Mouse (Mus musculus): Measurements from ENCODE around the gene Faah.

The Faah gene

GRCm38 (mm10) chr4:115943669-115944314 is 73.9 kb downstream of the Faah start:
- DNase-seq (ENCODE audit: low spot score), result peak; percentile 57

GRCm38 (mm10) chr4:115941242-115941820 is 76.4 kb downstream of the Faah start:
- DNase-seq (ENCODE audit: low spot score), result no peak

DNA sequence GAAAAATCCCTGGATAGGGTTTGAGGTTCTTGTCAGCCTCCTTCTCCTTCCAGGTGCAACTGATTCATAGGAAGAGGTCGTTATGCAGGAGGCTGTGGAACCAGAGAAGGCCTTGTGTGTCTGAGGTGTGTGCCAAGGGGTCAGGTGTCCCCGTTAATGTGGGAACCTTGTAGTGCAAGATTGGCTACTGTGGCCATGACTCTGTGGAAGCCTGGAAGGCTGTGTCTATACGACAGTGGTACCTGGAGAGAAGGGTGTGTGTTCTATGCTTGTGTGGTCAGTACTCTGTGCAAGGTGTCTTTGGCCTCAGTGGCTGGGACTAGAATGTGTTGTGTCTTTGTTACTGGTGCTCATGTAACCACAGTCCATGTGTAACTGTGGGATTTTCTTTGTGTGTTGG is 77.0 kb downstream of the Faah start:
- no peak for DNase-seq (ENCODE audit: low spot score)

GRCm38 (mm10) chr4:115939295-115940102 is 78.2 kb downstream of the Faah start, which contains the start of gene Dmbx1:
Gene Dmbx1, minus strand, starts transcription at chr4:115939926.
- DNase-seq (ENCODE audit: low spot score), result peak; percentile 81

DNA sequence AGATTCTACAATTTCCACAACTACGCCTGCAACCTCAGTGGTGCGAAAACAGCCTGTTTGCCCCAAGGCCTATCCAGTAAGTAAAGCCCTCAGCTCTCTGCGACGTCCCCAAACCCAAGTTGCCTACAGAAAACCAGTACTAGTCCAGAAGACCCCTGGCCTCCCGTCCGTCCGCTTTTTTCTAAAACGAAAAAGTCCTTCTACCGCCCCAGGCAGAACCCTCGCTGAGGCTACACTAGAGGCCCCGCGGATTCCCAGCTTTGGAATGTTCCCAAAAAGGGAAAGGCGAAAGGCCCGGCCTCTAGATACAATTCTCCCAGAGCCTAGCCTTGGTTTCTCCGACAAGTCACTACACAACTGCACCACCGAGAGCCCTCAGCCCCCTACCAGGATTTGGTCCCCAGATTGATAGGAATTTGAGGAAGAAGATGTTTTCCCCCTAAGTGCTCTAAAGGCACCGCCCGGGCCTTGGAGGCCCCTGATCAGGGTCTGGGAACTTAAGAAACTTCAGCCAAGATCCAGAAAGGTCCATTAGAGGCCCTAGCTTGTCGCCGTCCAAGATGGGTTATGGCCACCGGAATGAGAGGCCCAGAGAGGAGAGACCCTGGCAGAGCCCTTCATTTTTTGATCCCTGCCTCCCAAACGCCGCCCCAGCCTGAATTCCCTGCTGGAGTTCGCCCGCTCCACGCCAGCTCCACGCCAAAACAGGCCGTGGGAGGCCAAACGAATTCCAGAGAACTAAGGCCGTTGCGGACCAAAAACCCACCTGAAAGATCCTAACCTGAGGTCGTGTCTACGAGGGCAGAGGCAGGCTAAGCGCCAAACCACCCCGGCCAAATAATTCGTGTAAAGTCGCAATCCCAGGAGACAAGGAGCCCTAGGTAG is 79.2 kb downstream of the Faah start:
- DNase-seq (ENCODE audit: low spot score), result peak; percentile 71

GRCm38 (mm10) chr4:115937061-115937976 is 80.4 kb downstream of the Faah start:
- DNase-seq (ENCODE audit: low spot score), result peak; percentile 53

DNA sequence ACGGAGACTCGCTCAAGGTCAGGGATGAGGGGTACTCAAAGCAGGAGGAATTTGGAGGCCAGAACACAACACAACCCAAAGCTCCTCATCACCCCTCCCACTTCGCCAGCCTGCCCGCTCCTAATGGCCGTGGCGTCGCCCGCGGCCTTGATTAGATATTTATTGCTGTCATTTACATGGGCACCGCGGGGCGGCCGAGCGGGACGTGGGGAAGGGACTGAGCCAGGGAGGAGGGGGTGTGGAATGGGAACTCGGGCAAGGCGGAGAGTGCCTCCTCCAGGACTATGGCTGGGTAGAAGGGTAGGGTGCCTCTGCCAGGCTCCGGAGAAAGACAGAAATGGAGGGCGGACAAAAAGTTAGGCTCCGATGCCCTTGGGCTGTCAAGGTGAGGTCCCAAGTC is 81.1 kb downstream of the Faah start:
- DNase-seq (ENCODE audit: low spot score), result no peak

DNA sequence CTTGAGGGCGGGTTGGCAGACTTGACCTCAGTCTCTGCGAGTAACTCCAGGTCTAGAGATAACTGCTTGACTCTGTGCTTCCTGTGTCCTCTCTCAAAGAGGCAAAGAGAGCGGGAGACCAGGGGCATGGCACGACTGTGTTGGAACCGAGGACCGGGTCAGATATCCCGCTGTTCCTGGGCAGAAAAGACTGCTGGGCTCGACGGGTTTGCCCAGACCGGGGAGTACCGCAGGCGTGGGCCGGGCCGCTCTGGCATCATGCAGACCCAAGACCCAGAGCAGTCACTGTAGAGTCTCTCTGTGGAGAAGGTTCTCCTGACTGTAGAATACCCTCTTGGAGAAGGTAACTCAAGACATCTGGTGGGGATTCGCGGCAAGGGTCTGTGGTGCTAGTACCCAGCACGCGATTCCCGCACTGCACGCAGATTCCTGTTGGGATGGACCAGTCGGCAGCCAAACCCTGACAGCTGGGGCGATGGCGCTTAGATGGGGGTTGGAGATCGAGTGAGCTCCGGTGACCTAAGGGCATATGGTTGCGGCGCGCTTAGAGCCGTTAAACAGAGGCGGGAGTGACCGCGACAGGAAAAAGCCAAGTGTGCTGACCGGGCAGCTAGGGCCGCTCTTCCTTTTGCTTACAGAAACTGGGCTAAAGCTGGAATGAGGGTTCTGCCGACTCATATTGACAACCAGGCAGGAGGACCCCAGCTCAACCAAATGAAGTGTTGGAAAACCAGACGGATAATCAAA is 81.7 kb downstream of the Faah start:
- peak; percentile 68 for DNase-seq (ENCODE audit: low spot score)

- DNase-seq (ENCODE audit: low spot score), result no peak
Observed at GRCm38 (mm10) chr4:115931556-115932088, 86.1 kb downstream of the Faah start.

DNA sequence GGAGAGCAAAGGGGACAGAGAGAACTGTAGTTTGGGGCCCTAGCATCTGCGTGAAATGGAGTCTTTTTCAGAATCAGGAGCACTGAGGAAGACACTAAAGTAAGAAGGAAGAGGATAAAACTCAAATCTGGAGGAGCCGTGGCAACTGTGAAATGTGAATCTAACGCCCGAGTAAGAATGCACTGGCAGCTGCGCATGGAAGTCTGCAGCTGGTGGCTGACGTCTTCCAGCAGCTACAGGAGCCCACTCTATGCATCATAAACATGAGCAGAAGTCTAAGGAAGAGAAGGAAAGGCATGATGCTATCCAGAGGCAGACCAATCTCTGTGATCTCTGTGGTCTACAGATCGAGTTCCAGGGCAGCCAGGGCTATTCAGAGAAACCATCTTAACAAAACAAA is 90.1 kb downstream of the Faah start:
- DNase-seq (ENCODE audit: low spot score), result no peak

DNA sequence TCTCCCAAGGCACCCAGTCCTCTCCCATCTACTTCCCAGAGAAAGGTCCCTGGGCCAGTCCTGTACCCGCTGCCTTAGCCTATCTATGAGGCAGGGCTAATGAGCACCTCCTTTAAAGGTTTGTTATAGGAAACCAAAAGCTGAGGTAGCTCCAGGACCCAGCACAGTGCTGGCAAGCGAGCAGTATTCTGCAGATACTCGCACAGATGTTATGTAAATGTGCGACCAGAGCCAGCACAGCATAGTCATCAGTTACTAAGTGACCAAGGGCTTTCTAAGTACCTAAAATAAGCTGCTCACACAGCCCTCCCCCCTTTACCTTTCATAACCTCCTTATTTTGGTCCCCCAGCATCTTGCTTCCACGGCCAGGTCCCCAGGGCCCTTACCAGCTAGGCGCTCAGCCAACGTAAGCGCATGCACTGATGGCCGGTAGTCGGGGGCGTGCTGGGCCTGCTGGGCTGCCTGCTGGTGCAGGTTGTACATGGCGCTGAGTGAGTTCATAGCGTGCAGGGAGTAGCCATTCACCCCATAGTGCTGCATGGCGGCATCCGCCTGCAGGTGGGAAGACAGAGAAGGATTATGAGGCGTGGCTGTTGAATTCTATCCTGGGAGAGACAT is 94.4 kb downstream of the Faah start:
- DNase-seq (ENCODE audit: low spot score), result no peak

DNA sequence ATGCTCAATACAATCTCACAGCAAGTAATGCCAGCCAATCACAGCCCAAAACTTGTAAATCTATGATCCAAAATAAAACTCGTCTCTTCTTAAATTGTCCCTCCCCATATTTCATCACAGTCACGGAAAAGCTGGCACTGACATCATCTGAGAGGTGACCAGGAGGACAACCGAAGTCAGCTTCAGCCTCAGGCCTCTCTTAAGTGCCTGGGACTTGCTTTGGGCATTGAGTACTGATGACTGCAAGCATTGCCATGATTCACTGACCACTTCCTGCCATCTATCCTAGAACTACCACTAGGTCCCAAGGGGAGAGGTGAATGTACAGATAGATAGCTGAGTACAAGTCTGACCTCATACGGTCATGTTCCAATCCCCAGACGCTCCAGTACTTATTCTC is 95.0 kb downstream of the Faah start:
- no peak for DNase-seq (ENCODE audit: low spot score)

- DNase-seq (ENCODE audit: low spot score), result no peak
Observed at GRCm38 (mm10) chr4:115919911-115920310, 97.8 kb downstream of the Faah start.
